Mouse (Mus musculus) bone marrow, adult 2 months (tissue): ENCODE data around the gene ccdc198. TPM values are rescaled to one million over a fixed set of nuclear protein-coding genes. Genes with fewer than 3 reads are reported as not detected.

Source experiments
- H3K27ac ChIP-seq: fragments of 200-500 bp; 2 replicates; pipeline ENCODE4 v1.5.1; 2012; ENCODE audit warnings: low read depth, mild to moderate bottlenecking, control low read depth, inconsistent platforms, low read length; ENCODE audit not compliant: control insufficient read depth, poor library complexity, insufficient read depth
- H3K4me1 ChIP-seq: fragments of 200-500 bp; 2 replicates; pipeline ENCODE4 v1.6.1; 2011; ENCODE audit warnings: low read length; ENCODE audit not compliant: control insufficient read depth, insufficient read depth
- H3K4me3 ChIP-seq: fragments of 200-500 bp; replicated peaks from 2 replicates; pipeline ENCODE3; 2011; ENCODE audit warnings: mild to moderate bottlenecking, low read depth, low read length, control low read depth; ENCODE audit not compliant: control insufficient read depth
- CTCF ChIP-seq: fragments of 200-500 bp; IDR thresholded peaks from 2 replicates; pipeline ENCODE4 v1.5.1; 2011; ENCODE audit warnings: low read length, control low read depth; ENCODE audit not compliant: control insufficient read depth, insufficient read depth
- POLR2A ChIP-seq: fragments of 200-500 bp; IDR thresholded peaks from 2 replicates; pipeline ENCODE4 v1.6.1; 2011; ENCODE audit warnings: low read depth, mild to moderate bottlenecking, control low read depth, low read length, borderline replicate concordance; ENCODE audit not compliant: control insufficient read depth
- WGBS: fragments of 180-500 bp; shearing (Covaris S2); methylation state at CpG from one replicate; pipeline ENCODE4 v1.1.7; 2018; 5-methylcytosine and 5-hydroxymethylcytosine counted together
- polyA plus RNA-seq: library from polyadenylated mRNA; stranded (reverse); fragments of >200 nt; gene quantifications from 2 replicates; pipeline ENCODE4 v1.2.4, GENCODE M21; 2011; ENCODE audit warnings: low replicate concordance; ENCODE audit not compliant: missing spikeins, insufficient read depth, insufficient read length

ccdc198 gene
- polyA plus RNA-seq, 1 experiment, result not detected

- no peak for TF ChIP-seq CTCF
- peak; percentile 70; the same call in 1 of the 2 replicates for TF ChIP-seq POLR2A
- peak within 1 kb of the TSS; percentile 74 for H3K4me3 ChIP-seq
- peak within 1 kb of the TSS; percentile 87 for H3K27ac ChIP-seq
- 3% methylated on average over 66 of the region's 86 CpGs for WGBS
- H3K4me1 ChIP-seq, result peaks cover 1% of the 10 kb centered on the region; the same call in 1 of the 2 replicates
Observed at GRCm38 (mm10) chr14:49171867-49172581, 73.2 kb downstream of the ccdc198 start, which contains the start of gene Naa30. Naa30 (plus strand) TSS chr14:49172226.

GRCm38 (mm10) chr14:49171286-49171685 lies 74.0 kb downstream of the ccdc198 start:
- 47% methylated on average over 8 of the region's 8 CpGs for WGBS
- peaks cover 1% of the 10 kb centered on the region; the same call in 1 of the 2 replicates for H3K4me1 ChIP-seq
- H3K4me3 ChIP-seq, result peak overlapping the region; percentile 74
- H3K27ac ChIP-seq, result peak overlapping the region; percentile 64; the same call in 1 of the 2 replicates
- no peak for TF ChIP-seq CTCF
- TF ChIP-seq POLR2A, result no peak

Other genes starting within 250 kb of the ccdc198 start
- 4.7 and 5.4 TPM in 2 replicates for gene Ap5m1, start 179.4 kb downstream of the ccdc198 start, polyA plus RNA-seq
- 12.6 and 21.8 TPM in 2 replicates for gene Exoc5, start 178.8 kb downstream of the ccdc198 start, polyA plus RNA-seq
- 8.1 and 13.6 TPM in 2 replicates for gene Naa30, start 73.2 kb downstream of the ccdc198 start, polyA plus RNA-seq